Mouse (Mus musculus) heart, postnatal 36 days (tissue): Measurements from ENCODE around the gene Tmem198. TPM values are rescaled to one million over a fixed set of nuclear protein-coding genes. Genes with fewer than 3 reads are reported as not detected.

Source experiments
- DNase-seq, 2 experiments: peaks; one replicate each; pipeline ENCODE4 v3.0.0; 2021 to 2022
- intact Hi-C: fragments of 180-260 bp; cut with DNase I; formaldehyde crosslinking; loops from one replicate; pipeline ENCODE4 v1.15.1; 2025
- total RNA-seq, 2 experiments: library from RNA; stranded (reverse); gene quantifications; 2 replicates each; pipeline ENCODE4 v1.2.3; 2021

Gene Tmem198
- total RNA-seq = under 1 TPM; 0.11 to 0.19 TPM

GRCm38 (mm10) chr1:75478916-75479634 lies at the start of gene Tmem198, which contains the start of gene Chpf:
Gene Tmem198 (plus strand): TSS chr1:75479532.
Gene Chpf (minus strand): TSS chr1:75479307.
- DNase-seq = peak; percentile 92 to 96
- intact Hi-C loops = loop anchor here (5.0 kb wide), 1 partner anchor 43 kb away; the partner anchor contains the start of gene Stk11ip

DNA sequence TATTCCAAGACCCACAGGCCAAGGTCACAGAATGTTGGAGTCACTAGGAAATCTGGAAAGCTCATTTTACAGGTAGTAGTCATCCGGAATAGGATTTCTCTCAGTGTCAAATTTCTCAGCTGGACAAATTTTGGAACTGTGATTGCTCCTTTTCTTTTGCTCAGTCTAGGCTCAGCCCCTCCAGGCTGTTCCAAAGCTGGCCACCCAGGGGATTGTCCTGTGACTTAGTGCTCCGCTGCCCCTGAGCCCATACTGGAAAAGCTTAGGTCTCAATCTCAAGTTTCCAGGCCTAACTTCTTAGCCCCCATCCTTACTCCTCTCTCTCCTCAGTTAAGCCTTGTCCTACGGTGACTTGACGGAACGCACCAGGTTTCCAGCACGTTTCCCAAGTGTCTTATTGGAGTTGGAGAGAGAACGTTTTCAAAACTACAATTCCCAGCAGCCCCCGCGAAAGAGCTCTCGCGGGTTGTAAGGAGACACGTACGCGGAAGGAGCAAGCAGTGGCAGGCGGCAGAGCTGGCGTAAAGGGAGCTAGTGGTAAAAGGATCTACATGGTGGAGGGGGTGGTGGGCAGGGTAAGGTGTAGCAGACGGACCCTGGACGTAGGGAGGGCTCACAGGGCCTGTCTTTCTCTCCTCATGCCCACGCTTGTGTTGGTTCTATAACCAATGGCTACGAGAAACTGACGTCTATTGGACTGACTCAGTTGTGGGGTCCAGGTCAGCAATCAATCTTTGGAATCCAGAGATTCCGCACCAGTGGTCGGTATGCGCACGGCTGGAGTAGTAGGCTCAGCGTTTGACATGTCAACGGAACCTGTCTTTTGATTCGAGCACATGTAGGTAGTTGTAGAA lies 43.6 kb upstream of the Tmem198 start, which contains the start of gene Gmppa:
TSS of gene Gmppa (plus strand) at position 456 of the 854 bp plus-strand sequence.
- intact Hi-C loops = no loop called here
- DNase-seq = peak; percentile 82 to 83

DNA sequence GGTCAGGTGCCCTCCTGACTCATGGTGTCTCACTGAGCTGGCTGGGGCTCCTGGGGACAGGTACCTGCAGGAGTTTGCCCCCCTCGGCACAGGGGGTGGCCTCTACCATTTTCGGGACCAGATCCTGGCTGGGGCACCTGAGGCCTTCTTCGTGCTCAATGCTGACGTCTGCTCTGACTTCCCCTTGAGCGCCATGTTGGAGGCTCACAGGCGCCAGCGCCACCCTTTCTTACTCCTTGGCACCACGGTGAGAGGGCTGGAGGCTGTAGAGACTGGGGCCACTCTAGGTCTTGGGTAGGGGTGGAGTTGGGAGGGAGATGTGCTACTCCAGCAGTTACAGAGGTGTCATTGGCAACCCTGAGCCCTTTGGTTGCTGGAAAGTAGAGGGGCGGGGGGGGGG lies 40.5 kb upstream of the Tmem198 start:
- intact Hi-C loops = no loop called here
- DNase-seq = no peak

DNA sequence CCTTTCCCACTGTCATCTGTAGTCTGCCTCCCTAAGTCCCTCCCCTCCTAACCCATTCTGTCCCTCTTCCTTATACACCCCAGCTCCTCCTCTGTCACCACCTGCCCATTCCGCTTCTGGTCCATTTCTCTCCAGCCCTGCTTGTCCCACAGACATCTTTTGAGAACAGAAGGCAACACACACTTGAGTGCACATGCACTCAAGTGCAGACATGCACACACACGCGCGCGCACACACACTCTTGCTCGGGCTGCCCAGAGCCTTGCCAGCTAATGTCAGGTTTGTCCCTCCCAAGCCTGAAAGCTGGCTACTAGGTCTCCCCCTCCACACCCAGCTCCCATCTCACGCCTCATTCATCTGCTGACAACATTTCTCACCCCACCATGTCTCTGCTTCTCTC lies 38.7 kb upstream of the Tmem198 start:
- DNase-seq = no peak
- intact Hi-C loops = no loop called here

- intact Hi-C loops = no loop called here
These were observed 37.8 kb upstream of the Tmem198 start for GRCm38 (mm10) chr1:75441471-75441996.

DNA sequence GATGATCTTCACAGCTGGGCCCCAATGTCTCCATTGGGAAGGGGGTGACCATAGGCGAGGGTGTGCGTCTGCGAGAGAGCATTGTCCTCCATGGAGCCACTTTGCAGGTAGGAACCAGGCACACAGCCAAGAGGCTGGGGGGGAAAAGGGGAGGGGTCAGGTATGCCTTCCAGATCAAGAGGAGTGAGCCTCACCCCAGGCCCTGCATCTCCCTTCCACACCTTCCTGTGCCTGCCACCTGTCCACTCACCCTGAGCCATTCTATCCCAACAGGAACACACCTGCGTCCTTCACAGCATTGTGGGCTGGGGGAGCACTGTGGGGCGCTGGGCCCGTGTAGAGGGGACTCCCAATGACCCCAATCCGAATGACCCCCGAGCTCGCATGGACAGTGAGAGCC lies 37.2 kb upstream of the Tmem198 start:
- DNase-seq = no peak
- intact Hi-C loops = no loop called here

More at GRCm38 (mm10) chr1:75441471-75441996, 37.8 kb upstream of the Tmem198 start:
- DNase-seq = no peak

DNA sequence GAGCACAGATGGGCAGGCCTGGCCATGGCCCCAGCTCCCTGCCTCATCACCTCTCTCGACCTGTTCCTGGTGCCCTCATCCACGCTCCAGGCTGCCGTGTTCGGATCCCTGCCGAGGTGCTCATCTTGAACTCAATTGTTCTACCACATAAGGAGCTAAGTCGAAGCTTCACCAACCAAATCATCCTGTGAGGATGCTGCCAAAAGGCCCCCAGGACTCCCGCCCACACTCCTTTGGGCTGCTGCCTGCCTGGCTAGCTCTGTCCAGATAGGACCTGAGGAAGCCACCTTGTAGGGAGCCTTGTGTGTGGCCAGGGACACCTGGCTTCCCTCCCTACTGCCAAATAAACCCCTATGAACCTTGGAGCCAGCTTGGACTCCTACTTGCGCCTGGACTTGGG lies 36.5 kb upstream of the Tmem198 start:
- DNase-seq = no peak
- intact Hi-C loops = no loop called here

GRCm38 (mm10) chr1:75443247-75444024 lies 35.9 kb upstream of the Tmem198 start:
- no peak for DNase-seq
- intact Hi-C loops = no loop called here

GRCm38 (mm10) chr1:75444208-75444607 lies 35.1 kb upstream of the Tmem198 start:
- DNase-seq = no peak
- intact Hi-C loops = no loop called here

DNA sequence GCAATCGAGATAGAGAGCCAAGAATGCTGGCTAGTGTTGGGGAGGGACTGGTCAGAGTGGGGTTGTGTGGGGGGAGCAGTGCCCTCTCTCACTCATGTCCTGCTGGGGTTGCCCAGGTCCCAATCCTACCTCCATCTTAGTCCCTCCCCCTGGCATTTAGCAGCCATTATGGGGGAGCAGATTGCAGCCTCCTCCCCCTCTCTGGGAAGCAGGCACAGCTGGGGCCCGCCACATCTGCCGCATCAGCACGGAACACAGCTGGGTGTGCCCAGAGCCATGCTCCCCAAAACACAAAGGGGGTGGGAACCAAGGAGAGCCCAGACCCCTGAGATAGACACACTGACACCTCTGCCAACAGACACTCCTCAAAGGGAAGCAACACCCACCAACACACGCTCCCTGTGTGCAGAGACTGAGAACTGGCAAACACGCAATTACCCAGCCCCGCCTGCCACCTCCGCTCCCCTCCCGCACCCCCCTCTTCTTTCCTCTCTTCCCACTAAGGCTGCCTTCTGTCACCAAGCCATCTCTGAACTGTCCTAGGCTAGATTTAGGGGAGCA lies 34.1 kb upstream of the Tmem198 start:
- intact Hi-C loops = loop anchor here (1.0 kb wide), 1 partner anchor 114 kb away; no protein-coding TSS in a partner anchor
- DNase-seq = no peak

- intact Hi-C loops = loop anchor here (1.0 kb wide), 2 partner anchors 21 to 113 kb away; no protein-coding TSS in a partner anchor
- peak; percentile 78 to 83 for DNase-seq
These were observed 33.4 kb upstream of the Tmem198 start for GRCm38 (mm10) chr1:75445751-75446611.

DNA sequence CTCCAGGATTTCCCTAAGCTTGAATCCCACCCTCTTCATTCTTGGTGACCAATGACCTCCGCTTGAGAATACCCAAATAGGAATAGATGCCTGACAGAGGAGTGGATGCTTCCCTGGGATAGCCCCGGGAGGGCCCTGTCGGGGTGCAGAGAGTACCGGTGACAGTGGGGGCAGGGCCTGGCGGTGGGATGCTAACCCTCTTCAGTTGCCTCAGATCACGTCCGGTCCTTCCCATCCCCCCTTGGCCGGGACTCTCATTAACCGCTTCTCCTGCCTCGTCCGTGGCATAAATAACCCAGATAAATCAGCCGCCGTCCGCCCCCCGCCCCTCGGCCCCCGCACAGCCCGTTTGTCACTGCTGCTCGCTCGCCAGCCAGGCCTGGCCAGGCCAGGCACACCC lies 32.7 kb upstream of the Tmem198 start:
- intact Hi-C loops = loop anchor here (1.0 kb wide), 1 partner anchor 21 kb away; no protein-coding TSS in a partner anchor
- DNase-seq = no peak

GRCm38 (mm10) chr1:75447265-75448051 lies 31.9 kb upstream of the Tmem198 start:
- intact Hi-C loops = no loop called here
- DNase-seq = no peak

DNA sequence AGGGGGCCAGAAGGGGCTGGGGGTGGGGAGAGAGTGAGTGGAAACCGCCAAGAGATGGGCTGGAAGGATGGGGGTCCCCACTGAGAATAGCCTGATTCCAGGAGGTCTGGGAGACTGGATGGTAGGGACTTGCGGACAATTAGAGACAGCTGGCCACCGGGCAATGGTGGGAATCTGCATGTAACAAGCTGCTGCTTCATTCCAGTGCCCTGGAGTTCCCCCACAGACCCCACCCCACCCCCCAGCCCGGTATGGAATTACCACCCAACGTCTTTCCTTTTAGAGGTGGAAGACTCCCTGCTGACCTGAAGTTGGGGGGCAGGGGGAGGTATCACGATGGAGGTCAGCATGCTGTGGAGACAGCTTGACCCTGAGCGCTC lies 31.3 kb upstream of the Tmem198 start:
- intact Hi-C loops = no loop called here
- DNase-seq = no peak

DNA sequence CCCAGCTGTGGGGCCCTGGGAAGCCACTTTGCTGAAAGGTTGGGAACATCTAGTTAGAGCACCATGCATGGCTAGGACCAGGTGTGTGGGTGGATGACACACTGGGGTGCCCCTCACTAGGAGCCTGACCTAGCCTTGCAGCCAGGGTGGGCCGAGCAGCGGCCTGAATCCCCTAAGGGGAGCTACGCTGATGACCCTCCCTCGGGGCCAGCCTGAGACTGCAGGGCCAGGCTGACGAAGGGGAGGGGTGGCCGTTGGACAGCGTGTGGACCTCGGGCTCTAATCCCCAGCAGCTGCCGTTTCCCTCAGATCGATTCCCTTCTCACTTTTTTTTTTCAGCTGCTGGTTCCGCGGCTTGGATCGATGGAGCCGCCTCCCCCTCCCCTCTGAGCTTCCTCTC lies 30.4 kb upstream of the Tmem198 start:
- intact Hi-C loops = no loop called here
- no peak for DNase-seq

- intact Hi-C loops = no loop called here
- no peak for DNase-seq
These were observed 29.8 kb upstream of the Tmem198 start for GRCm38 (mm10) chr1:75449377-75450135.

- no peak for DNase-seq
- intact Hi-C loops = no loop called here
These were observed 28.9 kb upstream of the Tmem198 start, which contains the start of gene Asic4 for GRCm38 (mm10) chr1:75450314-75451005. Gene Asic4 (plus strand): TSS chr1:75450436.
